Mouse (Mus musculus) cerebral cortex, adult 2 months (tissue): Measurements from ENCODE around the gene Snupn.

ENCODE experiments used
- WGBS: fragments of 180-500 bp; shearing (Covaris S2); methylation state at CpG from one replicate; pipeline ENCODE4 v1.1.7; 2018; 5-methylcytosine and 5-hydroxymethylcytosine counted together

Gene Snupn

GRCm38 (mm10) chr9:57012393-57012792, 61.7 kb downstream of the Snupn start:
- 80% methylated on average over 1 of the region's 1 CpGs for WGBS

GRCm38 (mm10) chr9:57012895-57013294, 62.2 kb downstream of the Snupn start:
- 80% methylated on average over 4 of the region's 4 CpGs for WGBS

- 89% methylated on average over 1 of the region's 1 CpGs for WGBS
These were observed 63.1 kb downstream of the Snupn start for GRCm38 (mm10) chr9:57013756-57014155.

GRCm38 (mm10) chr9:57014766-57015165, 64.1 kb downstream of the Snupn start:
- WGBS = 86% methylated on average over 1 of the region's 1 CpGs

GRCm38 (mm10) chr9:57017631-57018030, 67.0 kb downstream of the Snupn start:
- WGBS = 65% methylated on average over 1 of the region's 1 CpGs

- 58% methylated on average over 1 of the region's 1 CpGs for WGBS
These were observed 81.1 kb downstream of the Snupn start for GRCm38 (mm10) chr9:57031756-57032155.
